Mouse (Mus musculus): ENCODE measurements around the gene Ap3b1.

Gene Ap3b1

GRCm38 (mm10) chr13:94375526-94376390 is 17.0 kb downstream of the Ap3b1 start:
- peak; percentile 71 for DNase-seq

GRCm38 (mm10) chr13:94379006-94379405 is 20.2 kb downstream of the Ap3b1 start:
- no peak for DNase-seq

- peak; percentile 79 for DNase-seq
Measured at GRCm38 (mm10) chr13:94381427-94381826, 22.7 kb downstream of the Ap3b1 start.

GRCm38 (mm10) chr13:94381829-94382675 is 23.3 kb downstream of the Ap3b1 start:
- DNase-seq = peak; percentile 89

- DNase-seq = peak; percentile 41
Measured at GRCm38 (mm10) chr13:94384931-94385570, 26.3 kb downstream of the Ap3b1 start.

- peak; percentile 55 for DNase-seq
Measured at GRCm38 (mm10) chr13:94388566-94388965, 29.8 kb downstream of the Ap3b1 start.

- peak; percentile 84 for DNase-seq
Measured at GRCm38 (mm10) chr13:94389541-94389940, 30.8 kb downstream of the Ap3b1 start.

- DNase-seq = peak; percentile 79
Measured at GRCm38 (mm10) chr13:94392282-94392681, 33.5 kb downstream of the Ap3b1 start.

- no peak for DNase-seq
Measured at GRCm38 (mm10) chr13:94394486-94394885, 35.7 kb downstream of the Ap3b1 start.

GRCm38 (mm10) chr13:94395763-94396162 is 37.0 kb downstream of the Ap3b1 start:
- DNase-seq = peak; percentile 97

- DNase-seq = peak; percentile 88
Measured at GRCm38 (mm10) chr13:94396392-94396920, 37.7 kb downstream of the Ap3b1 start.

GRCm38 (mm10) chr13:94398568-94399374 is 40.0 kb downstream of the Ap3b1 start:
- peak; percentile 95 for DNase-seq

GRCm38 (mm10) chr13:94400465-94400864 is 41.7 kb downstream of the Ap3b1 start:
- peak; percentile 62 for DNase-seq

GRCm38 (mm10) chr13:94423600-94423999 is 64.8 kb downstream of the Ap3b1 start:
- no peak for DNase-seq

- no peak for DNase-seq
Measured at GRCm38 (mm10) chr13:94429567-94429966, 70.8 kb downstream of the Ap3b1 start.

GRCm38 (mm10) chr13:94439386-94439785 is 80.6 kb downstream of the Ap3b1 start:
- DNase-seq = peak; percentile 91

- DNase-seq = peak; percentile 96
Measured at GRCm38 (mm10) chr13:94441199-94441598, 82.4 kb downstream of the Ap3b1 start.

GRCm38 (mm10) chr13:94443411-94443810 is 84.7 kb downstream of the Ap3b1 start:
- DNase-seq = no peak

GRCm38 (mm10) chr13:94445103-94445502 is 86.3 kb downstream of the Ap3b1 start:
- peak; percentile 41 for DNase-seq

GRCm38 (mm10) chr13:94447003-94447402 is 88.2 kb downstream of the Ap3b1 start:
- DNase-seq = no peak

- DNase-seq = no peak
Measured at GRCm38 (mm10) chr13:94449593-94449992, 90.8 kb downstream of the Ap3b1 start.

GRCm38 (mm10) chr13:94451229-94451628 is 92.5 kb downstream of the Ap3b1 start:
- no peak for DNase-seq

Measured in heart, adult 11 months (tissue).